ENCODE assay signal across 8 mouse cellular contexts in the genomic region with DNA sequence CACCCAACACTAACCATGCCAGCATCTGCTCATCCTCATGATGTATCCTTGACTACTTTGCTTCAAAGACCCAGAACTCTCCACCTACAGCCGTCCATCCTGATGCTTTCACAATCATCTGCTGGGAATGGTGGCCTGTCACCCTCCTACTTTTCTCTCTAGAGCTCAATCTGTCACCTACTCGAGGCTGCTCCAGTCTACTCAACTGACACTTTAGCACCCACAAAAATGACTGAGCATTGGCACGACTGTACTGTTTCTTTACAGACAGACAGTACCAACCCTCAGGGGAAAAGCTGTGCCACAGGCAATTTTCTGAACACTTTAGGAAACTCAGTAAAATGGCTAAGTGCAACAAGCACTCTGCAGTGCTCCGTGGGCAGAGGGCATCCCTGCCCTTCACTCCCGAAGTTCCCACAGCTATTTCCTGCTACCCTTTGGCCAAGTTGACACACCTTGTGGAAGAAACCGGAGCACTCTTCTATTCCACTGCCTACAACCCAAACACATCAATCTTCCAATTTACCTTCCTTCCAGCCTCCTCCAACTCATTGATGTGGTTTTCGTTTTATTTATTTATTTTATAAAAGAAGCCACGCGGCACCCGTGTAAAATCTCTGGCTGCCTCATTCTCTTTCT. TPM values are rescaled to one million over a fixed set of nuclear protein-coding genes. Genes with fewer than 3 reads are reported as not detected.
A peak's percentile ranks its signal among the peaks of the same experiment; 100 is the strongest.
DNase-seq lines count a peak whose midpoint lies in the region; ATAC-seq and TF ChIP-seq lines count a peak whose summit lies in the region.

No protein-coding gene starts in this region.

- no peaks in the 10 kb centered on the region for H3K36me3 ChIP-seq in heart, embryonic 13.5 days
- H3K36me3 ChIP-seq in thymus, adult 2 months (ENCODE audit: control insufficient read depth, insufficient read depth, low read length): no peaks in the 10 kb centered on the region
- H3K36me3 ChIP-seq in intestine, embryonic 16.5 days (ENCODE audit: control insufficient read depth, insufficient read depth, low read length): no peaks in the 10 kb centered on the region
- no peaks in the 10 kb centered on the region for H3K36me3 ChIP-seq in neural tube, embryonic 15.5 days

- H3K9me3 ChIP-seq in heart, embryonic 13.5 days: no peaks in the 10 kb centered on the region
- no peaks in the 10 kb centered on the region for H3K9me3 ChIP-seq in intestine, embryonic 16.5 days (ENCODE audit: control insufficient read depth, low read length)
- no peaks in the 10 kb centered on the region for H3K9me3 ChIP-seq in neural tube, embryonic 15.5 days (replicated peaks)

- intact Hi-C loops in heart, postnatal 36 days (cut with DNase I): loop anchor here (10.0 kb wide), 1 partner anchor 167 kb away; no protein-coding TSS in a partner anchor

- DNase-seq in heart, postnatal 36 days: no peak
- no peak for DNase-seq in thymus, adult 2 months
- DNase-seq in thymus, adult 18-20 months: no peak
- DNase-seq in retina, embryonic 14.5 days (ENCODE audit: low spot score): no peak

- no peaks in the 10 kb centered on the region for H3K27me3 ChIP-seq in heart, embryonic 13.5 days (replicated peaks)
- no peaks in the 10 kb centered on the region for H3K27me3 ChIP-seq in thymus, adult 2 months (ENCODE audit: control insufficient read depth, insufficient read depth, low read length)
- no peaks in the 10 kb centered on the region for H3K27me3 ChIP-seq in intestine, embryonic 16.5 days (replicated peaks; ENCODE audit: control insufficient read depth, insufficient read depth, low read length)
- H3K27me3 ChIP-seq in neural tube, embryonic 15.5 days (replicated peaks): no peaks in the 10 kb centered on the region

- H3K4me3 ChIP-seq in heart, embryonic 13.5 days: peak overlapping the region; percentile 94
- H3K4me3 ChIP-seq in thymus, adult 2 months (ENCODE audit: control insufficient read depth, insufficient read depth, low read length): peak overlapping the region; percentile 66
- H3K4me3 ChIP-seq in intestine, embryonic 16.5 days (ENCODE audit: low read length): peak overlapping the region; percentile 67
- peak overlapping the region; percentile 69 for H3K4me3 ChIP-seq in neural tube, embryonic 15.5 days (replicated peaks)

- H3K9ac ChIP-seq in heart, embryonic 13.5 days: peak overlapping the region; percentile 95
- peak overlapping the region; percentile 80 for H3K9ac ChIP-seq in intestine, embryonic 16.5 days (ENCODE audit: low read depth, low read length)
- peak overlapping the region; percentile 71 for H3K9ac ChIP-seq in neural tube, embryonic 15.5 days (replicated peaks)

- no peak for ATAC-seq in heart, embryonic 13.5 days (ENCODE audit: extremely low read depth, insufficient number of reproducible peaks, low FRiP score, low TSS enrichment)
- peak; percentile 64 for ATAC-seq in intestine, embryonic 16.5 days
- peak; percentile 6 for ATAC-seq in neural tube, embryonic 15.5 days (ENCODE audit: low FRiP score)
- ATAC-seq in megakaryocyte progenitor cell, adult 5-6 weeks (replicated peaks; ENCODE audit: poor library complexity): no peak

- peak overlapping the region; percentile 89 for H3K27ac ChIP-seq in heart, embryonic 13.5 days (replicated peaks)
- H3K27ac ChIP-seq in thymus, adult 2 months (ENCODE audit: control insufficient read depth, insufficient read depth, low read length): no peak overlapping the region
- H3K27ac ChIP-seq in intestine, embryonic 16.5 days (ENCODE audit: low read length): peak overlapping the region; percentile 83
- peak overlapping the region; percentile 75 for H3K27ac ChIP-seq in neural tube, embryonic 15.5 days (replicated peaks)

- peaks cover 32% of the 10 kb centered on the region for H3K4me1 ChIP-seq in heart, embryonic 13.5 days
- H3K4me1 ChIP-seq in thymus, adult 2 months (replicated peaks; ENCODE audit: control insufficient read depth, insufficient read depth, low read length): peaks cover 12% of the 10 kb centered on the region
- H3K4me1 ChIP-seq in intestine, embryonic 16.5 days (ENCODE audit: control insufficient read depth, insufficient read depth, low read length): peaks cover 13% of the 10 kb centered on the region
- H3K4me1 ChIP-seq in neural tube, embryonic 15.5 days: peaks cover 16% of the 10 kb centered on the region

- no peak for TF ChIP-seq CTCF in thymus, adult 2 months (IDR thresholded peaks at IDR 0.05; ENCODE audit: borderline replicate concordance, control insufficient read depth, extremely low read depth, insufficient read depth, low read length, poor library complexity)

- TF ChIP-seq POLR2A in thymus, adult 2 months (IDR thresholded peaks at IDR 0.05; ENCODE audit: control insufficient read depth, extremely low read depth, insufficient read depth, low read length, poor library complexity): no peak

- peak overlapping the region; percentile 98 for H3K4me2 ChIP-seq in heart, embryonic 13.5 days
- H3K4me2 ChIP-seq in intestine, embryonic 16.5 days (ENCODE audit: low read depth, low read length): peak overlapping the region; percentile 81
- peak overlapping the region; percentile 64 for H3K4me2 ChIP-seq in neural tube, embryonic 15.5 days

- 3% methylated on average over 10 of the region's 10 CpGs for WGBS in heart, embryonic 13.5 days
- WGBS in thymus, adult 2 months: 2% methylated on average over 10 of the region's 10 CpGs
- 4% methylated on average over 10 of the region's 10 CpGs for WGBS in intestine, embryonic 16.5 days
- 6% methylated on average over 10 of the region's 10 CpGs for WGBS in neural tube, embryonic 15.5 days

RNA-seq across cellular contexts. Expression of gene Med15, which starts 10.8 kb away (rescaled TPM):
- polyA plus RNA-seq in heart, embryonic 13.5 days (2015; fragmentation: Nextera tagmentation; extraction: Ambion mirVana): 32.0 and 33.3 TPM in 2 replicates
- 10 to 100 TPM; 26.2 to 26.6 TPM for total RNA-seq in heart, postnatal 36 days (2021)
- polyA plus RNA-seq in thymus, adult 2 months (2012; rRNA removed): 286 and 308 TPM in 2 replicates
- polyA plus RNA-seq in intestine, embryonic 16.5 days (2015; fragmentation: Nextera tagmentation; extraction: Ambion mirVana): 43.9 and 47.9 TPM in 2 replicates
- 46.1 and 47.3 TPM in 2 replicates for polyA plus RNA-seq in neural tube, embryonic 15.5 days (2015; fragmentation: Nextera tagmentation; extraction: Ambion mirVana)
- 42.7 and 43.0 TPM in 2 replicates for total RNA-seq in megakaryocyte progenitor cell, adult 5-6 weeks (2015)
- 15.5 and 26.5 TPM in 2 replicates for total RNA-seq in megakaryocyte progenitor cell, adult 5-6 weeks (2017)

RNA-seq across cellular contexts. Expression of gene Klhl22, which starts 37.5 kb away (rescaled TPM):
- 40.6 and 43.9 TPM in 2 replicates for polyA plus RNA-seq in heart, embryonic 13.5 days (2015; fragmentation: Nextera tagmentation; extraction: Ambion mirVana)
- 10 to 100 TPM; 17.2 to 20.2 TPM for total RNA-seq in heart, postnatal 36 days (2021)
- polyA plus RNA-seq in thymus, adult 2 months (2012; rRNA removed): 72.7 and 75.1 TPM in 2 replicates
- polyA plus RNA-seq in intestine, embryonic 16.5 days (2015; fragmentation: Nextera tagmentation; extraction: Ambion mirVana): 56.5 and 59.2 TPM in 2 replicates
- 86.2 and 89.1 TPM in 2 replicates for polyA plus RNA-seq in neural tube, embryonic 15.5 days (2015; fragmentation: Nextera tagmentation; extraction: Ambion mirVana)
- 7.5 and 10.6 TPM in 2 replicates for total RNA-seq in megakaryocyte progenitor cell, adult 5-6 weeks (2015)
- 12.8 and 34.6 TPM in 2 replicates for total RNA-seq in megakaryocyte progenitor cell, adult 5-6 weeks (2017)

Comparison
In these comparisons a context has a peak if more than half of its experiments do, and no peak if none do; other contexts are left out.
1. ATAC-seq: peak in intestine, embryonic 16.5 days (single experiment) and neural tube, embryonic 15.5 days (single experiment); none in heart, embryonic 13.5 days (single experiment) and megakaryocyte progenitor cell, adult 5-6 weeks (single experiment).
2. Peak in every context shown above with its lines, with median percentiles within 50 percentile points of each other: H3K4me2 ChIP-seq, H3K4me3 ChIP-seq and H3K9ac ChIP-seq.